Mouse (Mus musculus): ENCODE results near the gene Grn.
"Not testable (repeated sequence)": the region's sequence is repeated elsewhere in the genome, so short reads cannot be mapped to it uniquely, and the experiment has no call there.

The Grn gene

GRCm38 (mm10) chr11:102430121-102431017 lies at the start of gene Grn:
TSS of gene Grn (plus strand) at chr11:102430315.
- DNase-seq = peak; percentile 95

GRCm38 (mm10) chr11:102381341-102382100 lies 48.6 kb upstream of the Grn start:
- no peak for DNase-seq

GRCm38 (mm10) chr11:102382794-102383193 lies 47.3 kb upstream of the Grn start:
- DNase-seq = no peak

GRCm38 (mm10) chr11:102383365-102384136 lies 46.6 kb upstream of the Grn start:
- peak; percentile 64 for DNase-seq

- DNase-seq = no peak
Measured at GRCm38 (mm10) chr11:102384418-102384817, 45.7 kb upstream of the Grn start.

- no peak for DNase-seq
Measured at GRCm38 (mm10) chr11:102385075-102385474, 45.0 kb upstream of the Grn start.

GRCm38 (mm10) chr11:102386121-102386520 lies 44.0 kb upstream of the Grn start:
- DNase-seq = no peak

GRCm38 (mm10) chr11:102389436-102389835 lies 40.7 kb upstream of the Grn start:
- not testable (repeated sequence) for DNase-seq

- no peak for DNase-seq
Measured at GRCm38 (mm10) chr11:102392441-102393237, 37.5 kb upstream of the Grn start.

- DNase-seq = peak; percentile 98
Measured at GRCm38 (mm10) chr11:102393238-102393634, 36.9 kb upstream of the Grn start, which contains the start of gene Rundc3a. TSS of gene Rundc3a (plus strand) at chr11:102393403.

GRCm38 (mm10) chr11:102393719-102394420 lies 36.2 kb upstream of the Grn start:
- peak; percentile 77 for DNase-seq

- DNase-seq = peak; percentile 76
Measured at GRCm38 (mm10) chr11:102394421-102395124, 35.5 kb upstream of the Grn start.

GRCm38 (mm10) chr11:102395250-102395649 lies 34.9 kb upstream of the Grn start:
- peak; percentile 74 for DNase-seq

GRCm38 (mm10) chr11:102396263-102396662 lies 33.9 kb upstream of the Grn start:
- peak; percentile 49 for DNase-seq

GRCm38 (mm10) chr11:102396671-102397141 lies 33.4 kb upstream of the Grn start:
- DNase-seq = peak; percentile 73

- peak; percentile 86 for DNase-seq
Measured at GRCm38 (mm10) chr11:102398007-102398825, 31.9 kb upstream of the Grn start.

- DNase-seq = peak; percentile 55
Measured at GRCm38 (mm10) chr11:102399107-102399506, 31.0 kb upstream of the Grn start.

- peak; percentile 66 for DNase-seq
Measured at GRCm38 (mm10) chr11:102399610-102400072, 30.5 kb upstream of the Grn start.

GRCm38 (mm10) chr11:102400513-102401084 lies 29.5 kb upstream of the Grn start:
- peak; percentile 57 for DNase-seq
